Mouse (Mus musculus) CH12.LX (cell line): ENCODE data around the gene Dph2. TPM values are rescaled to one million over a fixed set of nuclear protein-coding genes. Genes with fewer than 3 reads are reported as not detected.
A peak's percentile ranks its signal among the peaks of the same experiment; 100 is the strongest.

Experiments used
- DNase-seq: peaks from one replicate; pipeline ENCODE4 v3.0.0-alpha.2; 2013; ENCODE audit errors: extremely low read depth
- H3K27ac ChIP-seq: 2 replicates; pipeline ENCODE4 v1.5.1; 2012; ENCODE audit warnings: low read depth, mild to moderate bottlenecking, control low read depth, moderate library complexity; ENCODE audit not compliant: insufficient read depth
- H3K27me3 ChIP-seq: replicated peaks from 2 replicates; pipeline ENCODE3; 2012; ENCODE audit warnings: inconsistent platforms
- H3K36me3 ChIP-seq, 2 experiments: replicated peaks in 1 of 2; 2 replicates each; pipeline versions ENCODE3 to v1.6.1; 2012; ENCODE audit warnings: inconsistent platforms in 1 of 2, low read length in 1 of 2, mild to moderate bottlenecking in 1 of 2, mixed read lengths in 1 of 2, moderate library complexity in 1 of 2; ENCODE audit not compliant: control insufficient read depth in 1 of 2, insufficient read depth in 1 of 2
- H3K4me1 ChIP-seq, 2 experiments: 2 replicates each; pipeline ENCODE4 v1.6.1; 2012; ENCODE audit warnings: inconsistent platforms in 1 of 2, moderate library complexity in 1 of 2; ENCODE audit not compliant: insufficient read depth in 2 of 2, control insufficient read depth in 1 of 2
- H3K4me2 ChIP-seq: 2 replicates; pipeline ENCODE4 v1.6.1; 2012; ENCODE audit warnings: low read depth, mild to moderate bottlenecking, control low read depth; ENCODE audit not compliant: poor library complexity, insufficient read depth, severe bottlenecking
- H3K4me3 ChIP-seq, 3 experiments: fragments of 150-350 bp in 1 of 3; sonication (generic) in 1 of 3; replicated peaks in 1 of 3; 2 replicates each; pipeline versions ENCODE3 to v1.5.1; 2011 to 2012; ENCODE audit warnings: low read depth in 2 of 3, low read length in 2 of 3, mild to moderate bottlenecking in 2 of 3, moderate library complexity in 2 of 3, control low read depth in 1 of 3, improper control_type of control experiment in 1 of 3, inconsistent platforms in 1 of 3, mixed read lengths in 1 of 3; ENCODE audit not compliant: poor library complexity in 1 of 3
- H3K79me2 ChIP-seq: replicated peaks from 2 replicates; pipeline ENCODE4 v1.6.1; 2012; ENCODE audit warnings: mild to moderate bottlenecking, moderate library complexity; ENCODE audit not compliant: control insufficient read depth, poor library complexity, insufficient read depth, severe bottlenecking; ENCODE audit errors: extremely low read depth
- H3K9ac ChIP-seq: 2 replicates; pipeline ENCODE4 v1.6.1; 2012; ENCODE audit warnings: low read depth, mild to moderate bottlenecking, control low read depth, moderate library complexity; ENCODE audit not compliant: insufficient read depth
- H3K9me3 ChIP-seq: replicated peaks from 2 replicates; pipeline ENCODE3; 2012; ENCODE audit warnings: low read length, inconsistent platforms, mixed read lengths
- BHLHE40 ChIP-seq: IDR thresholded peaks from 2 replicates; pipeline ENCODE4 v1.6.1; 2011; ENCODE audit warnings: mild to moderate bottlenecking, low read depth, low read length, improper control_type of control experiment
- CHD2 ChIP-seq: IDR thresholded peaks from 2 replicates; pipeline ENCODE4 v1.6.1; 2011; ENCODE audit warnings: low read length, improper control_type of control experiment
- CTCF ChIP-seq, 2 experiments: IDR thresholded peaks in 1 of 2; conservative IDR thresholded peaks in 1 of 2; 2 replicates each; pipeline ENCODE4 v1.5.1; 2011 to 2012; ENCODE audit warnings: low read depth in 2 of 2, low read length in 2 of 2, improper control_type of control experiment in 1 of 2, inconsistent platforms in 1 of 2, mild to moderate bottlenecking in 1 of 2, moderate library complexity in 1 of 2
- E2F4 ChIP-seq: IDR thresholded peaks from 2 replicates; pipeline ENCODE4 v1.6.1; 2011; ENCODE audit warnings: low read depth, low read length, improper control_type of control experiment; ENCODE audit not compliant: insufficient replicate concordance
- ELF1 ChIP-seq: IDR thresholded peaks from 2 replicates; pipeline ENCODE4 v1.6.1; 2014; ENCODE audit warnings: low read depth, mild to moderate bottlenecking, inconsistent platforms, low read length, improper control_type of control experiment
- EP300 ChIP-seq: IDR thresholded peaks from 2 replicates; pipeline ENCODE4 v1.6.1; 2011; ENCODE audit warnings: low read length, improper control_type of control experiment
- ETS1 ChIP-seq: conservative IDR thresholded peaks from 2 replicates; pipeline ENCODE4 v1.6.1; 2012; ENCODE audit warnings: low read depth, mild to moderate bottlenecking, inconsistent platforms, low read length, improper control_type of control experiment, moderate library complexity
- HCFC1 ChIP-seq: IDR thresholded peaks from 2 replicates; pipeline ENCODE4 v1.6.1; 2012; ENCODE audit warnings: low read depth, mild to moderate bottlenecking, inconsistent platforms, low read length, improper control_type of control experiment
- JUN ChIP-seq: IDR thresholded peaks from 2 replicates; pipeline ENCODE4 v1.6.1; 2011; ENCODE audit warnings: low read depth, mild to moderate bottlenecking, low read length, improper control_type of control experiment, moderate library complexity; ENCODE audit not compliant: insufficient read depth
- MAZ ChIP-seq: IDR thresholded peaks from 2 replicates; pipeline ENCODE4 v1.6.1; 2012; ENCODE audit warnings: low read depth, mild to moderate bottlenecking, inconsistent platforms, low read length, improper control_type of control experiment, moderate library complexity
- MEF2A ChIP-seq: IDR thresholded peaks from 2 replicates; pipeline ENCODE4 v1.6.1; 2014; ENCODE audit warnings: low read depth, mild to moderate bottlenecking, inconsistent platforms, low read length, improper control_type of control experiment, borderline replicate concordance
- MYC ChIP-seq: IDR thresholded peaks from 2 replicates; pipeline ENCODE4 v1.6.1; 2011; ENCODE audit warnings: low read depth, mild to moderate bottlenecking, improper control_type of control experiment, low read length
- PAX5 ChIP-seq: IDR thresholded peaks from 2 replicates; pipeline ENCODE4 v1.6.1; 2012; ENCODE audit warnings: low read length, inconsistent platforms, mixed read lengths
- POLR2A ChIP-seq: IDR thresholded peaks from 2 replicates; pipeline ENCODE4 v1.6.1; 2011; ENCODE audit warnings: low read depth, mild to moderate bottlenecking, improper control_type of control experiment, low read length
- RCOR1 ChIP-seq: conservative IDR thresholded peaks from 2 replicates; pipeline ENCODE4 v1.6.1; 2012; ENCODE audit warnings: low read depth, mild to moderate bottlenecking, inconsistent platforms, low read length, improper control_type of control experiment
- SIN3A ChIP-seq: IDR thresholded peaks from 2 replicates; pipeline ENCODE4 v1.6.1; 2012; ENCODE audit warnings: low read length, improper control_type of control experiment, inconsistent platforms
- SMC3 ChIP-seq: IDR thresholded peaks from 2 replicates; pipeline ENCODE4 v1.6.1; 2011; ENCODE audit warnings: low read depth, low read length, improper control_type of control experiment
- TBP ChIP-seq: conservative IDR thresholded peaks from 2 replicates; pipeline ENCODE4 v1.6.1; 2011; ENCODE audit warnings: low read depth, low read length, improper control_type of control experiment
- TCF12 ChIP-seq: IDR thresholded peaks from 2 replicates; pipeline ENCODE4 v1.6.1; 2014; ENCODE audit warnings: low read depth, mild to moderate bottlenecking, inconsistent platforms, low read length, improper control_type of control experiment
- USF2 ChIP-seq: conservative IDR thresholded peaks from 2 replicates; pipeline ENCODE4 v1.6.1; 2011; ENCODE audit warnings: low read depth, low read length, improper control_type of control experiment
- ZKSCAN1 ChIP-seq: IDR thresholded peaks from 2 replicates; pipeline ENCODE4 v1.6.1; 2012; ENCODE audit warnings: low read depth, inconsistent platforms, low read length, improper control_type of control experiment, borderline replicate concordance
- ZMIZ1 ChIP-seq: IDR thresholded peaks from 2 replicates; pipeline ENCODE4 v1.6.1; 2012; ENCODE audit warnings: low read depth, mild to moderate bottlenecking, inconsistent platforms, low read length, improper control_type of control experiment
- dilution Hi-C: fragments of 300-500 bp; cut with MboI; formaldehyde crosslinking; loops from 2 replicates; pipeline ENCODE4 v1.14.3; 2020; ENCODE audit warnings: low sequenced_read_pairs; ENCODE audit not compliant: extremely low pct_unique_long_range_greater_than_20kb, extremely low pct_ligation_motif_present
- in situ Hi-C: fragments of 300-500 bp; cut with MboI; formaldehyde crosslinking; loops from 3 replicates; pipeline ENCODE4 v1.14.3; 2019; ENCODE audit warnings: low sequenced_read_pairs, low pct_ligation_motif_present, low pct_unique_long_range_greater_than_20kb, mixed read lengths
- polyA plus RNA-seq: library from polyadenylated mRNA; unstranded; fragments of >175 nt; gene quantifications from 2 replicates; pipeline ENCODE4 v1.2.1, GENCODE M21; 2012; ENCODE audit warnings: low read depth; ENCODE audit not compliant: insufficient read length
- total RNA-seq, 2 experiments: library from RNA; depleted of rRNA; stranded (reverse); fragments of 300-350 nt in 1 of 2; fragments of >200 nt in 1 of 2; gene quantifications; 2 replicates each; pipeline ENCODE4 v1.2.3; 2012 to 2014

Gene Dph2
- total and polyA plus RNA-seq, 3 experiments: 19.8 to 21.5 (median 20.8) TPM

DNA sequence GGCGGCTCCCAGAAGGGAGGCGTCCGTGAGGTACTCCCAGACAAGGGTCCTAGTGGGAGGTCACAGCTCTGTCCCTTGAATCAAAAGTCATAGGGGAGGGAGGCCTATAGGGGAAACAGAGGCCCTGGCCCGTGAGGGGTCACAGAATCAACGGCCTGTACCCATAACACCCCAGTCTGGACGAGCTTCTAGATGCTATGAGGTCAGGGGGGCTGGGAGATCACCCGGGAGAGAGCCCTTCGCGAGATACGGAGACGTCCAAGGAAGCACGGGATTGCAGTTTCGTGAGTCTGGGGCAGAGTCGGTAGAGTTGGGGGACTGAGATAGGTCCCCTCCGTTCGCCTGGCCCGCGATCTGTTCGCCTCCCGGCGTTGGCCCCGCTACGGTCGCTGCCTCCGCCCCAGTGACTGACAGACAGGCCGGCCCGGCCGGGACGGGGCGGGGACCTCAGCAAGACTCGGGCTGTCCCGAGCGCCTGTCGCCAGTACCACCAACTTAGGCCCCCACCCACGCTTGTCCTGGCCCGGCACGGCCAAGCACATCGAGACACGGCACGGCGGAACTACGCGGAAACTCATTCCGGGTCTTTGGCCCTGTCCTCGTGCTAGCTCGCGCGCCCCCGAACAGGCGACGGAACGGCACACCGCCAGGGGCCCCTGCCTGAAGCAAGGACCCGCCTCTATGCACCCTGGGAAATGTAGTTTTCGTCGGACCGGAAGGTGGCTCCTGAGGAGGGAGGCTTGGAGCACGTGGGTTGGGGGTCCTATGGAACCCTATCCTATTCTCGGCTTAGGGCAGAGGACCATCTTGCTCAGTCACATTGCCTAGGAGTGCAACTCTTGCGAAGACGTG lies 23.0 kb upstream of the Dph2 start, which contains the start of gene Ipo13 (continued):
- no peak for TF ChIP-seq CHD2

DNA sequence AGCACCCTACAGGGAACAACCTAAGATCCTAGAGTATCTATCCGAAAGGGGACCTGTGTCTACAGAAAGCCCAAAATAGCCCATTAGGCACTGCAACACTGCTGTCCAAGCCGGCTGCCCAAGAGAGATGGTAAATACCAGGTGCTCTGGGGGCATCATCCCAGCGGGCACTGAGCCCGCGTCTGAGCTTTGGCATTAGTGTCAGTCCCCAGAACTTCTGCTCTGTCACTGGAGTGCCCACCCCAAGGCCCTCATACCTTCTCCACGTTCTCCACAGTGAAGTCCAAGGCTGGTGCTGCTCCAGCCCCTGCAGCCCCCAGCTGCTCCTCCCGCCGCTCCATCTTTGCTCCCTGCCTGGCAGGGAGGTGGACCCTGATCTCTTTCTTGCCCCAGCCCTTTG lies 22.2 kb upstream of the Dph2 start:
- no peak for DNase-seq
- no peaks in the 10 kb centered on the region for H3K27me3 ChIP-seq
- no peak overlapping the region for H3K27ac ChIP-seq
- dilution Hi-C loops: no loop called here
- H3K4me1 ChIP-seq: peaks cover 6 to 60% of the 10 kb centered on the region in 2 experiments; a peak in 3 of 4 replicates
- peaks cover 13 to 44% of the 10 kb centered on the region in 2 experiments for H3K36me3 ChIP-seq
- in situ Hi-C loops: loop anchor here (10.0 kb wide), 1 partner anchor 151 kb away; no protein-coding TSS in a partner anchor
- peaks cover 12% of the 10 kb centered on the region; the same call in 1 of the 2 replicates for H3K79me2 ChIP-seq
- H3K9me3 ChIP-seq: no peaks in the 10 kb centered on the region
- TF ChIP-seq POLR2A: no peak
- TF ChIP-seq PAX5: no peak
- TF ChIP-seq TCF12: no peak
- TF ChIP-seq MAZ: no peak
- TF ChIP-seq ETS1: no peak
- TF ChIP-seq MYC: no peak
- no peak for TF ChIP-seq E2F4
- no peak for TF ChIP-seq MEF2A
- TF ChIP-seq SIN3A: no peak
- no peak for TF ChIP-seq USF2
- no peak for TF ChIP-seq ZKSCAN1
- no peak for TF ChIP-seq TBP
- TF ChIP-seq CTCF (conservative IDR thresholded peaks at IDR 0.05 in 1 of 2, IDR thresholded peaks at IDR 0.05 in 1 of 2; ENCODE audit: low read depth in 2 of 2, low read length in 2 of 2): no peak
- peak overlapping the region; percentile 82 for H3K9ac ChIP-seq
- H3K4me3 ChIP-seq: peak overlapping the region; percentile 84 to 96 (median 86)
- peak overlapping the region; percentile 89 for H3K4me2 ChIP-seq

DNA sequence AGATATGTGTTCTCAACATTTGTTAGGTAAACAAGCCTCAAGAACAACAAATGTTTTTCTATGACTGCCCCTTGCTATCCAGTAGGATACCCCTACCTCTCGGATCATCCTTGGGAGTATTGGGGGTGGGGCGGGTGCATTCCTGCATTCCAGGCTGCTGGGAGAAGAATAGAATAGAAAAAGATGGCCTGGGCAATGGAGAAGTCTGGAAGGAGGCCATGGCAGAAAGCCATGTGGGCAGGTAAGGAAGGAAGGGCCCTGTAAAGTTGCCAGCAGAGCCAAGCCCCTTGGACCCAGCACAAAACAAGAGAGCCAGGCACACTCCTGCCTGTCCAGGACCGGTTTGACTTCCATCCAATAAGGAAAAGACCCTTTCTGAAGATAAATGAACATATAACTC lies 21.6 kb upstream of the Dph2 start:
- dilution Hi-C loops: no loop called here
- in situ Hi-C loops: loop anchor here (10.0 kb wide), 1 partner anchor 151 kb away; no protein-coding TSS in a partner anchor
- Histone ChIP-seq H3K4me1 (peaks cover 6 to 58% of the 10 kb centered on the region in 2 experiments; a peak in 3 of 4 replicates), H3K9me3 (no peaks in the 10 kb centered on the region), H3K4me3 (peak overlapping the region in 1 of 3 experiments; percentile 84), H3K27ac (no peak overlapping the region), H3K79me2 (peaks cover 12% of the 10 kb centered on the region; the same call in 1 of the 2 replicates), H3K4me2 (peak overlapping the region; percentile 89; the same call in 1 of the 2 replicates), H3K9ac (peak overlapping the region; percentile 82), H3K36me3 (peaks cover 13 to 49% of the 10 kb centered on the region in 2 experiments), H3K27me3 (no peaks in the 10 kb centered on the region)
- TF ChIP-seq HCFC1: no peak
- no peak for TF ChIP-seq TBP
- TF ChIP-seq BHLHE40: no peak
- TF ChIP-seq EP300: no peak
- no peak for TF ChIP-seq ZMIZ1
- no peak for TF ChIP-seq ELF1
- no peak for TF ChIP-seq CHD2
- TF ChIP-seq SMC3: no peak
- no peak for TF ChIP-seq PAX5
- TF ChIP-seq RCOR1: no peak
- TF ChIP-seq JUN: no peak
- no peak for DNase-seq
